Mouse (Mus musculus) v-Abl transformed pro-B cells (cell line): ENCODE measurements around the gene Olfr31.

Experiments used
- in situ Hi-C, 2 experiments: fragments of 400-800 bp; cut with MboI; formaldehyde crosslinking; loops; one replicate each; pipeline ENCODE4 v1.15.1; 2025; ENCODE audit not compliant: unreplicated experiment in 2 of 2

Gene Olfr31

GRCm38 (mm10) chr14:14322528-14322927 is at the start of gene Olfr31:
TSS of gene Olfr31 (plus strand) at chr14:14322828.
- in situ Hi-C loops = no loop called here

GRCm38 (mm10) chr14:14294426-14294825 is 28.2 kb upstream of the Olfr31 start:
- in situ Hi-C loops = no loop called here

- in situ Hi-C loops = no loop called here
Observed at GRCm38 (mm10) chr14:14308938-14309337, 13.7 kb upstream of the Olfr31 start.

GRCm38 (mm10) chr14:14309416-14309815 is 13.2 kb upstream of the Olfr31 start:
- in situ Hi-C loops = no loop called here

GRCm38 (mm10) chr14:14345113-14345871 is 22.7 kb downstream of the Olfr31 start:
- in situ Hi-C loops = loop anchor here in 1 of 2 experiments (10.0 to 25.0 kb wide), 2 partner anchors 220 to 1867 kb away; partner anchors contain the start of gene Psmd6

- in situ Hi-C loops = loop anchor here in 1 of 2 experiments (10.0 to 25.0 kb wide), 2 partner anchors 221 to 1866 kb away; partner anchors contain the start of gene Psmd6
Observed at GRCm38 (mm10) chr14:14345948-14346812, 23.6 kb downstream of the Olfr31 start, which contains the start of gene Il3ra. TSS of gene Il3ra (plus strand) at chr14:14346275.

- in situ Hi-C loops = loop anchor here in 1 of 2 experiments (10.0 to 25.0 kb wide), 2 partner anchors 222 to 1866 kb away; partner anchors contain the start of gene Psmd6
Observed at GRCm38 (mm10) chr14:14346813-14347100, 24.1 kb downstream of the Olfr31 start.

- in situ Hi-C loops = loop anchor here in 1 of 2 experiments (10.0 to 25.0 kb wide), 2 partner anchors 222 to 1865 kb away; partner anchors contain the start of gene Psmd6
Observed at GRCm38 (mm10) chr14:14347151-14347835, 24.7 kb downstream of the Olfr31 start.

GRCm38 (mm10) chr14:14347836-14348621 is 25.4 kb downstream of the Olfr31 start:
- in situ Hi-C loops = loop anchor here in 1 of 2 experiments (10.0 to 25.0 kb wide), 2 partner anchors 223 to 1864 kb away; partner anchors contain the start of gene Psmd6

- in situ Hi-C loops = loop anchor here in 1 of 2 experiments (10.0 to 25.0 kb wide), 2 partner anchors 224 to 1863 kb away; partner anchors contain the start of gene Psmd6
Observed at GRCm38 (mm10) chr14:14348674-14349401, 26.2 kb downstream of the Olfr31 start.

GRCm38 (mm10) chr14:14349485-14350262 is 27.0 kb downstream of the Olfr31 start:
- in situ Hi-C loops = loop anchor here (10.0 to 25.0 kb wide), 2 partner anchors 225 to 1863 kb away; partner anchors contain the start of gene Psmd6 (in 1 of the 2)

GRCm38 (mm10) chr14:14350263-14351147 is 27.9 kb downstream of the Olfr31 start:
- in situ Hi-C loops = loop anchor here in 1 of 2 experiments (25.0 kb wide), 1 partner anchor 1862 kb away; no protein-coding TSS in a partner anchor

- in situ Hi-C loops = loop anchor here in 1 of 2 experiments (25.0 kb wide), 1 partner anchor 1861 kb away; no protein-coding TSS in a partner anchor
Observed at GRCm38 (mm10) chr14:14351148-14351455, 28.5 kb downstream of the Olfr31 start.

- in situ Hi-C loops = loop anchor here in 1 of 2 experiments (25.0 kb wide), 1 partner anchor 1860 kb away; no protein-coding TSS in a partner anchor
Observed at GRCm38 (mm10) chr14:14351721-14352590, 29.3 kb downstream of the Olfr31 start.

GRCm38 (mm10) chr14:14352606-14353005 is 30.0 kb downstream of the Olfr31 start:
- in situ Hi-C loops = loop anchor here in 1 of 2 experiments (25.0 kb wide), 1 partner anchor 1860 kb away; no protein-coding TSS in a partner anchor
